Mouse (Mus musculus) right cerebral cortex, postnatal 4 days (tissue): ENCODE results near the gene Cyb5rl.
"Not testable (repeated sequence)": the region's sequence is repeated elsewhere in the genome, so short reads cannot be mapped to it uniquely, and the experiment has no call there.

Experiments
- DNase-seq: peaks from one replicate; pipeline ENCODE4 v3.0.0-alpha.2; 2022

Gene Cyb5rl

DNA sequence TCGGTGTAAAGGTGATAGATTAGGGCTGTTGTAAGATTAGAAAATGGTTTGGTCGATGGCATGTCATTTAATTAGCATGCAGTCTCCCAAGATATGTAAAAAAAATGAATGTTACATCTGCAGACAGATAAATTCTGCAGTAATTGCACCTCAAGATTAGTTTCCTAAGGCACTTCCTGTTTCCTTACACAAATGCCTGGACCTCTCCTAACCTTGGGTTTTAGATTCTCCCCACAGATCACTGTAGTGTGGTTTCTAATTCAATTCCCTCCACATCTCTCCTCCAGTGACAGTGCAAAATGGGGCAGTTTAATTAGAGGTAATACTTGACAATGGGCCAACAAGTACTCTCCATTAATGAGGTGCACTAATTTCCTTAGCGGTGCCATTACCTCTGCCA is 3.6 kb upstream of the Cyb5rl start:
- no peak for DNase-seq

DNA sequence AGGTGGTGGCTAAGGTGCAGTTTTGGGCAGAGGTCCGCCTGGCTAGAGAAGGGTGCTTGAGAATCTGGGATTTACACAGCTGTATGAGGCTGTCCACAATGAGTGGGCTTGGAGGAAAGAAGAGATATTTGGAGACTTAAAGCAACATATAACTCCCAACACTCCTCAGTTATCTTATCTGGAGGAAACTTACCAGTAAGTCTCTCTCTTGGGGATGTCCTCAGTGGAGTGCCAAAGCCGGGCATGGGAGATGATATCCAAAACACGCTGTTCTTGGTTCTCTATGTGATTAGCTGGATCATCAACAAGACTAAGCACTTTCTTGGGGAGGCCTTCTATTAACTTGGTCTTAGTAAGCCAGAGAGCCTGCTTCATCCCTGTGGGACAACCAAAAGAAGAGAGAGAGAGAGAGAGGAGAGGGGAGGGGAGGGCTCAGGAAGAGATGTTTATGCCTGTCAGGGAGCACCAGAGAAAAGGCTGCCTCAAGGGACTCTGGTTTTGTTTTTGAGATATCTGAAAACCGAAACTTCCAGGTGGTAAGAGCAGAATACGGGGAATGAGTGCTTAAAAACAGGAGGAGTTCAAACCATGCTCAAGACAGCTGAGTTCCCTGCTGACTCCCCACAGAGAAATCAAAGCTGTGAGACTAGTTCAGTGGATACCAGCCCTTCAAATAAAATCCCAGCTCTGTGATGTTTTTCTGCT is 2.2 kb upstream of the Cyb5rl start:
- no peak for DNase-seq

DNA sequence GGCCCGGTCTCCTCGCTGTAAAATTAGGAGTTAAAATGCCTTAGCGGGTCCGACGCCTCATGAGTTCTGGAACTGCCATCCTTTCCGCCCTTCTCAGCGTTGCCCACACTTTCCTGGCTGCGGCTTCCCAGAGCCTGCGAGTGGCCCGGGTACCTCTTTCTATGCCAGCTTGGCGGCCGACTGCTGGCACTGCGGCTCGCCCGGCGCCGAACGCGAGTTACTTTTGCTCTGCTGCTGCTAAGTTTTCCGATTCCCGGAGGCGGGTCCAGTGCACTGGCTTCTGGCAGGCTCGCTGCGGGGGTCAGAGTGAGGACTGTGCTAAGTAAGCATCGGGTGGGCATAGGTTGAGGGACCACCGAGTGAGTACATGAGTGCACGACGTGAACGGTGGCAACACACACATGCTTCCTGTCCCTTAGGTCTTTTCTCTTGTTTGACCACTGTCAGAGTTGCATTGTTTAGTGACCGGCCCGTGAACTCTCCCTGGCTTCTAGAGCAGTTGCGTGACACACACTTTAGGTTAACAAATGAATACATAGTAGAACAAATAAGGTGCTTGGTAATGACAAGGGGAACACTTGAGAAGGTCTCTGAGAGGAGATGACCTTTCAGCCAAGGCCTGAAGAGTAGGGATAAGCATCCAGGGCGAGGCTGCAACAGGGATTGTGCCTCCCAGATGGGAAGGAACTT is 508 bp downstream of the Cyb5rl start:
- peak; percentile 36 for DNase-seq

DNA sequence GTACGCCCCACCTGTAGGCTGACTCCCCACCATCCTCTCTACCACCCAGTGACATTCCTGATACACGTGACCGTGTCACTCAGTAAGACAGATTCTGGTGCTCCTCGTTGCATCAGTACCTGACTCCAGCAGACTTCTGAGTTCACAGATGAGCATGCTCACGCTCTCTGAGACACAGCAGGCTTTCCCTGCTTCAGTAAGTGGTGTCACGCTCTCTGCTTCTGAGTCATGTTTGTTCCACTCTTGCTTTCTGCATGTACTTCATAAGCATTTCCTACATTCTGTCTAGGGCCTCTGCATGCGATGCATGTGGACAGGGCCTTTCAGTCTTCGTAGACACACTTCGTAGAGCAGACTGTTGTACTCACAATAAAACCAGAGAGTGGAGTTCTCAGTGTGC is 5.6 kb downstream of the Cyb5rl start:
- DNase-seq, result no peak

DNA sequence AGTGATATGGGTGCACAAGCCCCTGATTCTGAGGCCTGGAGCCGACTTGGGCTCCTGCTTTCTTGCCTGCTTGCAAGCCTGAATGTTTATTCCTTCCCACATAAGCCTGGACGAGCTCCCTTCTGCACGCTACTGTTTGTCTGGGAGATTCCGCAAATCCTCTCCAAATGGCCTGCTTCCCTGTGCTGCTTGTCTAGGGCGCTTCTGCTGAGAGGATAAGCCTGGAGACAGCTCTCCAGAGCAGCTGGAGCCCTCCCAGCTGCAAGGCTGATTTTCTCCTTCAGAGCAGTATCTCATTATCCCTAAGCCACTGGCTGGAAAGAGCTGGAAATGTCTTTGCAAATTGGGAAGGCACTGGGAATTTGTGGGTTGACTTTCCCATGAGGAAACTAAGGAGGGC is 8.7 kb downstream of the Cyb5rl start:
- peak; percentile 30 for DNase-seq

DNA sequence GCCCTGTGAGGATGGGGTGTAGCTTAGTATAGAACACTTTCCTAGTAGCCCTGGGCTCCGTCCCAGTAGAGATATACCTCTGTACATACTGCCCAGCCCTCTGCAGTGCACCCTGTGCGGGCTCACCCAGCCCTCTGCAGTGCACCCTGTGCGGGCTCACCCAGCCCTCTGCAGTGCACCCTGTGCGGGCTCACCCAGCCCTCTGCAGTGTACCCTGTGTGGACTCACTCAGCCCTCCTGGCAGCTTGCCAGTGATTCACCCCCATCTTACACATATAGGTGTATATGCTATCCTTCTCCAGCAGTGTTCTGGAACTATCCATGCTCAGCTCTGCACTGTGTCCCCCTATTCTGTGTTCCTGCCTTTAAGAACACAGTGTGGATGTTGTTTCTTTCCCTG is 12.1 kb downstream of the Cyb5rl start:
- DNase-seq, result no peak

DNA sequence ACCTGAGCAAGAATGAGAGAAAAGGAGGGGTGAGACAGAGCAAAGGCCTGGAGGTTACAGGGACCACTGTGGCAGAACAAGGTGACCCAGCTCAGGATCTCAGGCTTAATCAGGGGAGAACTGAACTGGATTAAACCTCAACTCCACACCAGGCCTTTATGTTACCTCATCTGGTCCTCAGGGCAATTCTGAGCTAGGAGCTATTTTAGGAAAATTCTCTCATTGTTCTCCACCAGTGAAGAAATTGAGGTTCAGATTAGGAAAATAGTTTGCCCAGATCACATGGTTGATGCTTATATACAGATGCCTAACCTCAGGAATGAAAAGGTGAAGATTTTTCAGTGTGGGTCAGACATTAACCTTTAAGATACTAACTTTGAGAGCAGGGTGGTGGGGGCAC is 12.9 kb downstream of the Cyb5rl start:
- no peak for DNase-seq

DNA sequence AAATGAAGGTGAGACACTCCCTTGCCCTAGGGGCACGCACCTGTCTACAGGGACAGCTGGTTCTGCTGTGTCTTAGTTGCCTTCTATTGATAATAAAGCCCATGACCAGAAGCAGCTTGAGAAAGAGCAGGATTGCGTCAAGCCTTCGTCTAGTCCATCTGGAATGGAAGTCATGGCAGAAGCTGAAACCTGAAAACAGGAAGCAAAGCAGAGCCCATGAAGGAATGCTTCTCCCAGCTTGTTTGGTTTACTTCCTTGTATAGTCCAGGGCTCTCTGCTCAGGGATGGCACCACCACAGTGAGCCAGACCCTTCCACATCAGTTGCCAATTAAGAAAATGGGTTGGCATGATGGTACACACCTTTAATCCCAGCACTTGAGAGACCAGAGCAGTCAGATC is 15.4 kb downstream of the Cyb5rl start:
- no peak for DNase-seq

DNA sequence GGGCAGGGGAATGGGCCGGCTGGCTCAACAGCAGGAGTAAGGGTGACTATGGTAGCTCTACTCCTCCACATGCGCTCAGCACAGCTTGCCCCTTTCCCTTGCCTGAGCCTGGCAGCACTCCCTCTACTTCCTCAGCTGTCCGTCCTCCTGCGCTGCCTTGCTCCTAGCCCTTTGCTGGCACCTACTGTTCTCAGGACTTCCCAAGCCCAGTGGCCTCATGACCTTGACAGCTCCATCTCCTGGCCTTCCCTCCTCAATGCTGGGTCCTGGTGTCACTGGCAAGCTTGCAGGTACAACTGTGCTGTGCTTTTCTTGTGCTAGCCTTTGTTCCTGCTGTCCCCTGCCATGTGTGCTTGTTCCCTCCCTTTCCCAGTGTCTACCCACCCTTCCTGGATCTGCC is 16.3 kb downstream of the Cyb5rl start:
- DNase-seq, result no peak

DNA sequence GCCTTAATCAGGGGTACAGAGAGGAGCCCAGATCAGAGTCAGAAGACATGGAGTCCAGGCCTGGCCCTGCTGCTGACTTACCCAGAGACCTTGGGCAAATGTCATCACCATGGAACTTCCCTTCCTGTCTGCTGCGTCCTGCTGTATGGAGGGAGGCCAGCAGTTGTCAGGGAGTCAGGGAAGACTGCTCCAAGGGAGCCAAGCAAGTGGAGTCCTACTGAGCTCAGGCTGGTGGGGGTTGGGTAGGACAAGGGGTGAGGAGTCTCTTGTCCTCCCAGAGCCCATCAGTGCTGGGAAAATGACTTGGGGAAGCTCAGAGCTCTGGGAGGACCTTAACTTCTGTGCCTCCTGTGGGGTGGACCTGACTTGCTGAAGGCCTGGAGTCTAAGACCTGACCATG is 17.6 kb downstream of the Cyb5rl start:
- peak; percentile 19 for DNase-seq

DNA sequence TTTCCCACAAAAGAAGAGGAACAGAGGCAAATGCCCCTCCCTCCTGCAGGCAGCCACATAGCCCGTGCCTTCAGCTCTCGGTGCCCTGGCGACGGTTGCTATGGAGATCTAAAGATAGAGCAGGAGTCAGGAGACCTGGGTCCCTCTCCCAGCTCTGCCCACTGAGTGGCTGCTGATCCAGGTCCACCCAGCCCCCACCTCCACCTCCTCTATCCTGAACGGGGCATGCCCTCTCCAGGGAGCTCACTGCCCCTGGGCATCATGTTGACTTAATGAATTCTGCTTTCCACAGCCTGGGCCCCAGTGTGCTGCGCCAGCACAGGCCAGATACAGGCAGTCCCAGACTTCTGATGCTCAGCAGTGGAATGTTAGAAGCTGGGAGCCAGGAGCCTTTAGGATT is 18.1 kb downstream of the Cyb5rl start:
- peak; percentile 71 for DNase-seq

DNA sequence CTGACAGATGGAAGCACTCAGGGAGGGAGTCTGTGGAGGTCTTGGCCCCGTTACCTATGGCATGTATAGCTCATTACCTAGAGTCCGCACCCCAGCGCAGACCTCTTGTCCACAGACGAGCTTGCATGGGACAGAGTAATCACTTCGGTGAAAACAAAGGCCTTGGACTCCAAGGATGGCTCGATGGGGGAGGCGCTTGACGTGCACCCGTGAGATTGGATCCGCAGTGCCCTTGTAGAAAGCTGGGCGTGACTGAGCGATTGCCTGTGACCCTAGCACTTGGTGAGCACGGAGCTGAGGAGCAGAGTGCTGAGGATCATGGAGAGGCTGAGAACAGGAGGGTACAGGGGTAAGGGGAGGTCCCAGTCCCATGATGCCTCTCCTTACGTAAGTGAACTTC is 24.9 kb downstream of the Cyb5rl start:
- DNase-seq, result no peak

DNA sequence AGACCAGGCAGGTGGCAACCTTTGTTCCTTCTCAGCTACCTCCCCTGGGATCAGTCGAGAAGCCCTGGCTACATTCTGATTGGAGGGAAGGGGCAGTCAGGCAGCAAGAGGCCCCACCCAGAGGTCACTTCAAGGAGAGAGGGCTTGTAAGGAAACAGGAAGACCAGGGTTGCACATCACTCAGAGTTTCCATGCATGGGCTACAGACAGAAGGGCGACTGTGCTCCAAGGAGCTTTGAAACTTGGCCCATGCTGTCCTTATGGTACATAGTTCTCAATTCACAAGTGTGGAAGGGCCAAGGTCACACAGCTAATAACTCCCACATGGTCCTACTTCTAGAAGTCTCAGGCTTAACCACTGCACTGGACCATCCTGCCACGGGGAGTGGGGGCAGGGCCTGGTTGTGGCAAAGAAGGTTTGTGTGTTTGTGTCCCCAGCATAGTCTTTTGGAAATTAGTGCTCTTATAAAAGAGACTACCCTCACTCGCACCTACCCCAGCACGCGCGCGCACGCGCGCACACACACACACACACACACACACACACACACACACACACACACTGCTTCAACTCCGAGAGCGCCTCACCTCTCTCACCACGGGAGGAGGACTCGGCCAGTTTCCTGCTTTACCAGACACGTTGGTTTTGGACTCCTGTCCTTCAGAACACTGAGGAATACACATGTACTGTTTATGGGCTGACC is 27.8 kb downstream of the Cyb5rl start:
- no peak for DNase-seq

DNA sequence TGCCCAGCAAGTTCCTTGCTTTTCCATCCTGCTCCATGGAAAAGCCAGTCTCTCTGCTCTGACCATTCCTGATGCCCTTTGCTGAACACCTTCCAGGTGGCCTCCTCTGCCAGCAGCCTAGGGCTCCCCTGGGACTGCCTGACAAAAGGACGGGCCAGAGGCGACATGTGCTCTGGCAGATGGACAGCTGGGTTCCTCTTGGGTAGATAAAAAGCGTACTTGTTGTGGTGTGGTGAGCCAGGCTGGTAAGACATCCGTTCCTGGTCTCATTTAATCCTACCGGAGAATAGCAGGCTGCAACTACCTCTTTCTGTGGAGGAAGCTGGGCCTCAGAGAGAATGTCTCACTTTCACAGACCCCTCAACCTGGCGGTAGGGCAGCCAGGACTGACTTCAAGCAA is 29.3 kb downstream of the Cyb5rl start:
- DNase-seq, result no peak

DNA sequence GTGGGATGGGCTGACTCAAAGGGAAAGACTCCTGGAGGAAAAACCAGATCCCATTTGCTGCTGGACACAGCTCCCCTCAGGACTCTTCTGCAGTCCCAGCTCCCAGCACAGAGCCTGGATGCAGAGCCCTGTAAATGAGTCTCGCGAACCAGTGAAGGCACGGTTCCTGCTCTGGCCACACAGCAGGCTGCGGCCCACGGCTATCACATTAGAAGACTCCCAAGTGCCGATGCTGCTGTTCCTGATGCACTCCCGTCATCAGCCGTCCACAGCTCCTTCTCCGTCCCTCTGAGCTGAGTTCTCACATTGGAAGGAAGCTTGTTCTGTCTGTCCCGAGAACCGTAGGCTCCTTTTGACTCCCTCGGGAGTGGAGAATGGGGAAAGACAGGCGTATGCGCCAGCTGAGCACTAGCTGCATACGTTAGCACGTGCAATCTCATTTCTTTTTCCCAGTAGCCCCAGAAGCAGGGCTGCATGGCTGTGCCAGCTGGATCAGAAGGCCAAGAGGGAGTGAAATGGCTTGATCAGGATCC is 30.1 kb downstream of the Cyb5rl start, which contains the start of gene Cdcp2:
TSS of gene Cdcp2 (plus strand) at position 51 of the 533 bp plus-strand sequence.
- DNase-seq, result no peak

DNA sequence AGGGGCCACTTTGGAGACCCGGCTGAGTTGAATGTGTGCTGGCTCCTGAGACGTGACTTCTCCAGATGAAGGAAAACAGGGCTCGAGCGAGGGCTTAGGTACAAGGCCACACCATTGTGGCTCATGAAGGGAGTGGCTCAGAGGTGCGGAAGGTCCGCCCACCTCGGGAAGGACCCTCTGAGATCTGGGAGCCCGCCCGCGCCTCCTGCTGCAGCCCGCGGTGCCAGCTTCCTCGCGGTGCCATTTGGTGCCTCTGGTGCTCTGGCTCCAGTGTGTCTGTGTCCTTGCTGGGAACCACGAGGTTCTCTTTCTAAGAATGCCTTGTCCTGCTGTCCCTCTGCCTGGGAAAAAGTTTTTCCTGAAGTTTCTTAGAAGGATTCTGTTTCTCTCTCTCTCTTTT is 31.1 kb downstream of the Cyb5rl start:
- no peak for DNase-seq

DNA sequence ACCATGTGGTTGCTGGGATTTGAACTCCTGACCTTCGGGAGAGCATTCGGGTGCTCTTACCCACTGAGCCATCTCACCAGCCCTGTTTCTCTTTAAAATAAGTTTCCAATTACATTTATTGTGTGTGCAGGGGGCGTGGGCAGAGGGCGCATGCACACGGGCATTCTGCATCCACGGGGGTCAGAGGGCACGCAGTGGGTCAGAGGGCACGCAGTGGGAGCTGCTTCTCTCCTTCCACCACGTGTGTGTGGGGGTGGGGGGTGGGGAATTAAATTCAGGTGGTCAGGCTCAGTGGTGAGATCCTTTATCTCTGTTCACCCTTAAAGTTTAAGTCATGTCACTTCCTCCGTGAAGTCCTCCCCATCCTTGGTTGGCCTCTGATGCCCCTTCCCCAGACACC is 31.6 kb downstream of the Cyb5rl start:
- DNase-seq, result no peak

DNA sequence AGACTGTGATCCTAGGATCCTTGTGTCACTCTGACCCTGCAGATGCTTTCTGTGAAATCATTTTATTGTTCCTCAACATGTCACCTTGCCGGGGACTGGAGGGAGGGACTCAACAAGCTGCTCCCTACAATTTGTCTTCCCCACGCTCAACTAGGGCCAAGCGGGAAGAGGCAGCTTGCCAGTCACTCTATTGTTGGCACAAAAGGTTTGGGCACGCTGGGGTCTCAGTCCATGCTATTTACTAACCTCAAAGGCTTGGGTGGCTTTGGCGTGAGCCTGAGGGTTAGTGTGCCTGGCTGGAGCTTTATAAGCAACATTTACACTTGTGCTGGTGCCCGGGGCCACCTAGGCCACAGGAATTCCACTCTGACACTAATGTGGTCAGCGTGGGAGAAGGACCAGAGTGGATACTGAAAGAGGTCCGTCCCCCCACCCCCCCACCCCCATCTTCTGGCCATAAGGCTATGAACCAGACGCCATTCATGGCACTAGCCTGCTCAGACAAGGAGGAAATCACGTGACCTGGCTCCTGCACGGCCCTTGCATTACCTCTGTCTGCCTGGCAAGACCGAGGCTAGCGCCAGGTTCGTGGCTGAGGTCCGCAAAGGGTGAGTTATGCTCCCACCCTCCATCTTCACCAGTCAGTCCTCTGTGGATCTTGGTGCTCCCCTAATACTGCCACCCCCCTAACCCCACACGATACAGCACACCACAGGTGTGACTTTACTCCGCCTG is 32.2 kb downstream of the Cyb5rl start:
- DNase-seq, result no peak

DNA sequence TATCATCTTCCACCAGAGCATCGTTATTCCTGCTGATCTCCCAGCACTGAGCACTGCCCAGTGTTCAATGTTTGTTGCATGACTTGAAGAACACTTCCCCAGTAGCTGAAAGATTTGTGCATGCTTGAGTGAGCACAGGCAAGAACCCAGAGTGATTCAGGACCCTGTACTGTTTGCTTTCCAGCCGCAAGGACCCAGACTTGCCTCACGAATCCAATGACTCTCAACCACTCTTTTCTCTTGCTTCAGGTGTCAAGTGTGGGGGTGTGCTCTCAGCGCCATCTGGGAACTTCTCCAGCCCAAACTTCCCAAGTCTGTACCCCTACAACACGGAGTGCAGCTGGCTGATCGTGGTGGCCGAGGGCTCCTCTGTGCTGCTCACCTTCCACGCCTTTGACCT is 35.4 kb downstream of the Cyb5rl start:
- DNase-seq, result no peak

DNA sequence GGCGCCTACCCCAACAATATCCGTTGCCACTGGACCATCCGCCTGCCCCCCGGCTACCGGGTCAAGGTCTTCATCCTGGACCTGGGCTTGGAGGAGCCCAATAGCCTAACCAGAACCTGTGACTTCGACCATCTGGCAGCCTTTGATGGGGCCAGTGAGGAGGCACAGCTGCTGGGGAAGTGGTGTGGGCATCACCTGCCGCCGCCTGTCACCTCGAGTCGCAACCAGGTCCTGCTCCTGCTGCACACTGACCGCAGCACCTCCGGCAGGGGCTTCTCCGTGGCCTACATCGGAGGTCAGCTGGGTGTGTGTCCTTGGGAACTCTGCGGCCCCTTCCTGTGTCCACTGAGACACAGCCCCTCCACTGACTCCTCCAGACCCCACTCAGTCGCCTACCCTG is 40.0 kb downstream of the Cyb5rl start:
- DNase-seq, result no peak

DNA sequence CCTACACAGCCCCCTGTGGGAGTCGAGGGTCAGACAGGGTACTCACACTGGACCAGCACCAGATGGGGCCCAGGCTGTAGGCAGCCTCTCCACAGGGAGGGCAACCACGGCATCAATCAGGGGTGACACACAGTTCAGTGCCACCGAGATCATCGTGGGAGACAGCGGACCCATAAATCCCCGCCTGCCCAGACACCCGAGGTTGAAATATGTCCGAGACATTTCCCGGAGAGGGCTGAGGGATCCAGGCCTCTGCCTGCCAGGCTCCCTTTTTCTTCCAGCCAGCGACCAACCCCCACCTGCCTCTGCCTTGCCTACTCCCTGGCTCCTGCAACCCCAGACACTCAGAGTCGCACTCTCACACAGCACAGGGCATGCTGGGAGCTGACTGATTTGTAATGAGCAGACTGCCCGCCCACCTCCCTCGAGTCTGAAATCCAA is 41.5 kb downstream of the Cyb5rl start:
- DNase-seq, result no peak

DNA sequence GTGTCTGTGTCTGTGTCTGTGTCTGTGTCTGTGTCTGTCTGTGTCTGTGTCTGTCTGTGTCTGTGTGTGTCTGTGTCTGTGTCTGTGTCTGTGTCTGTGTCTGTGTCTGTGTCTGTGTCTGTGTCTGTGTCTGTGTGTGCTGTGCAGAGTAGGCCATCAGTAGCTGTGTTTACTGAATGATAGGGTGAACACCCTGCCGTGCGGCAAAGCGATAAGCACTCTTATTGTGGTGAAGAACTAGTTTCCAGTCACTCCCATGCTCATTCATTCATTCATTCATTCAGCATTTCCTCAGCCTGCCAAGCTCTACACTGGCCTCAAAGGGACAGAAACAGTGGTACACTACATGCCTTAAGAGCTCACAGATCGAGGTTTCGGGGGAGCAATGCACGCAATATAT is 42.4 kb downstream of the Cyb5rl start:
- not testable (repeated sequence) for DNase-seq

DNA sequence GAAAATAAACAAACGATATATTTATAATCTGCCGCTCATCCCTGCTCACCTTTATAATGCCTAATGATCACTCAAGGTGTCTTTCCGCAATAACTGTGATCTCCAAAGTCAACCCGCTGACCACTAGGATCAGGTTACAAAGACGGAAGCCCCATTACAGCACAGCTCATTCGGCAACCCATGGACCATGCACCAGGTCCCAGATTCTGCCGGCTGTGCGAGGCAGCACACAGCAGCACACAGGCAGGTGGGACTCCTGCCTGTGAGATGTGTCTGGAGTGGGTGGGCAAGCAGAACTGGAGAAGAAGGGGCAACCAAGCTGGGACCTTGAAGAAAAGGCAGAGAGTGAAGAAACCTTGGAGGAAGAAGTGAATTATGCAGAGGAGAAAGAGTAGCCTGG is 47.5 kb downstream of the Cyb5rl start:
- no peak for DNase-seq
